Mouse (Mus musculus): ENCODE data around the gene Nap1l4.

Gene Nap1l4

GRCm38 (mm10) chr7:143480498-143480897, 68.4 kb downstream of the Nap1l4 start:
- peak; percentile 55 to 63 for DNase-seq (ENCODE audit: low spot score in 2 of 2)

- no peak for DNase-seq (ENCODE audit: low spot score in 2 of 2)
Measured at GRCm38 (mm10) chr7:143477800-143478199, 71.1 kb downstream of the Nap1l4 start.

- DNase-seq (ENCODE audit: low spot score in 2 of 2) = no peak
Measured at GRCm38 (mm10) chr7:143476702-143477335, 72.1 kb downstream of the Nap1l4 start.

- no peak for DNase-seq (ENCODE audit: low spot score in 2 of 2)
Measured at GRCm38 (mm10) chr7:143475876-143476275, 73.0 kb downstream of the Nap1l4 start.

GRCm38 (mm10) chr7:143474811-143475210, 74.1 kb downstream of the Nap1l4 start:
- DNase-seq (ENCODE audit: low spot score in 2 of 2) = no peak

- no peak for DNase-seq (ENCODE audit: low spot score in 2 of 2)
Measured at GRCm38 (mm10) chr7:143473347-143474101, 75.4 kb downstream of the Nap1l4 start, which contains the start of gene Slc22a18. Gene Slc22a18, plus strand, starts transcription at chr7:143473736.

GRCm38 (mm10) chr7:143469946-143470345, 79.0 kb downstream of the Nap1l4 start:
- DNase-seq (ENCODE audit: low spot score in 2 of 2) = peak; percentile 73 to 80

- DNase-seq (ENCODE audit: low spot score in 2 of 2) = no peak
Measured at GRCm38 (mm10) chr7:143467714-143468113, 81.2 kb downstream of the Nap1l4 start.

GRCm38 (mm10) chr7:143466099-143466677, 82.7 kb downstream of the Nap1l4 start:
- peak; percentile 90 to 94 for DNase-seq (ENCODE audit: low spot score in 2 of 2)

- peak in 1 of 2 experiments; percentile 37 for DNase-seq (ENCODE audit: low spot score in 2 of 2)
Measured at GRCm38 (mm10) chr7:143464811-143465560, 83.9 kb downstream of the Nap1l4 start.

- peak; percentile 78 to 85 for DNase-seq (ENCODE audit: low spot score in 2 of 2)
Measured at GRCm38 (mm10) chr7:143463865-143464415, 85.0 kb downstream of the Nap1l4 start.

All from cerebellum, postnatal 4 days (tissue).